Mouse (Mus musculus): ENCODE measurements at regions not wholly inside any gene's neighbourhood (a gene's known extent, or its start where the extent isn't known, plus 50 kb on each side); places are given as distances from the start of the nearest gene placed in this dataset.
"Not testable (repeated sequence)": the region's sequence is repeated elsewhere in the genome, so short reads cannot be mapped to it uniquely, and the experiment has no call there.

DNA sequence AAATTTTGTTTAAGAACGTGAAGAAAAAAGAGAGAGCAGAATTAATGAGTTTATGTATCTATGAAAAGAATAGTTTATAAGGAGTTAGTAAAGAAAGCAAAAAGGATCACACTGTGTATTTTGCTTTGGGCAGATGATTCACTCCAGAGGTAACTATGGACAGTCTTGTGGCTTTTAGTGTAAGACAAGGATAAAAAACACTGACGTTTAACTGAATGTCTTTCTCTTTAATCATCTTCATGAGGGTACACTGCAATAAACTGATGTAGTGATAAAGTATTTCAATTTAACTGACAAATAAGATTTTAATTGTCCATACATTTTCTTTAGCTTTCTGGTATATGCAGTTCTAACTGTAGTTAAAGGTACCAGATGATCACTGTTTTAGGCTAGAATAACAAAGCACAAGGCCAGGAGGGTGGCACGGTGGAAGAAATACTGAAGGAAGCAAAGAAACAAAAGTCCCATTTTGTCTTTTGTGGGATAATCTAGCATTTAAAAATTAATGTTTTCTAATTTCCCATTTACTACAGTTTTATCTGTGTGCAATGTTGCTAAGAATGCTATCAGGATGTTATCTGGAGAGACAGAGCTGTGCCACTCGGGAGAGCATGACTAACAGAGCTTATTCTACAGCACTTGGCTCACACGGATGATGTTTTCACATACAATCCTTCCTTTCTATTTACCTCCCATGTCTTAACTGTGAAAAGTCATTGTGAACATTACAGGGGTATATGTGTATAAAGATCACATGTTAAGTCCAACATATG, 232.4 kb upstream of the Tusc1 start:
- no peak for DNase-seq (ENCODE audit: low spot score)

DNA sequence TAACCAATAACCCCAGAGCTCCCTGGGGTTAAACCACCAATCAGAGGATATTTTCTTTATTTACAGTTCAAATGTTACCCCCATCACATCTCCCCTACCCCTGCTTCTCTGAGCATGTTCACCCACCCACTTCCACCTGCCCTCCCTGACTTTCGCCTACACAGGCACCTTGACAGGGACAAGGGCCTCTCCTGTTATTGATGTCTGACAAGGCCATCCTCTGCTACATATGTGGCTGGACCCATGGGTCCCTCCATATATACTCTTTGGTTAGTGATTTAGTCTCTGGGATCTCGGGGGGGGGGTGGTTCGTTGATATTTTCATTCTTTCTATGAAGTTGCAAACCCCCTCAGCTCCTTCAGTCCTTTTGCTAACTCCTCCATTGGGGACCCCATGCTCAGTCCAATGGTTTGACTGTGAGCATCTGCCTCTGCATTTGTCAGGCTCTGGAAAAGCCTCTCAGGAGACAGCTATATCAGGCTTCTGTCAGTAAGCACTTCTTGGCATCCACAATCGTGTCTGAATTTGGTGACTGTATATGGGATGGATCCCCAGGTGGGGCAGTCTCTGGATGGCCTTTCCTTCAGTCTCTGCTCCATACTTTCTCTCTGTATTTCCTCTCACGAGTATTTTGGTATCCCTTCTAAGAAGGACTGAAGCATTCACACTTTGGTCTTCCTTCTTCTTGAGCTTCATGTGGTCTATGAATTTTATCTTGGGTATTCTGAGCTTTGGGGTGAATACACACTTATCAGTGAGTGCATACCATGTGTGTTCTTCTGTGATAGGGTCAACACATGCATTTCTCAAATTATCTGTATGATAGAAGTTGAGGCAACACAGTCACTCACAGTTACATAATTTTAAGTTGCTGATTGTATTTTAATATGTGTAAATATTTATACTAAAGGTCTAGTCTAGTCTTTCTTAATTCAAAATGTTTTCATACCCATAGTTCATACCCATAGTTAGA, 220.8 kb upstream of the Tusc1 start:
- DNase-seq (ENCODE audit: low spot score), result no peak

DNA sequence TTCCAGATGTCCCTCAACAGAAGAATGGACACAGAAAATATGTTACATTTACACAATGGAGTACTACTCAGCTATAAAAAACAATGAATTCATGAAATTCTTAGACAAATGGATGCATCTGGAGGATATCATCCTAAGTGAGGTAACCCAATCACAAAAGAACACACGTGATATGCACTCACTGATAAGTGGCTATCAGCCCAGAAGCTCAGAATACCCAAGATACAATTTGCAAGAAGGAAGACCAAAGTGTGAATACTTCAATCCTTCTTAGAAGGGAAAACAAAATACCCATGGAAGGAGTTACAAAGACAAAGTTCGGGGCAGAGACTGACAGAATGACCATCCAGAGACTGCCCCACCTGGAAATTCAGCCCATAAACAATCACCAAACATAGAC, 219.9 kb upstream of the Tusc1 start:
- not testable (repeated sequence) for DNase-seq (ENCODE audit: low spot score)

DNA sequence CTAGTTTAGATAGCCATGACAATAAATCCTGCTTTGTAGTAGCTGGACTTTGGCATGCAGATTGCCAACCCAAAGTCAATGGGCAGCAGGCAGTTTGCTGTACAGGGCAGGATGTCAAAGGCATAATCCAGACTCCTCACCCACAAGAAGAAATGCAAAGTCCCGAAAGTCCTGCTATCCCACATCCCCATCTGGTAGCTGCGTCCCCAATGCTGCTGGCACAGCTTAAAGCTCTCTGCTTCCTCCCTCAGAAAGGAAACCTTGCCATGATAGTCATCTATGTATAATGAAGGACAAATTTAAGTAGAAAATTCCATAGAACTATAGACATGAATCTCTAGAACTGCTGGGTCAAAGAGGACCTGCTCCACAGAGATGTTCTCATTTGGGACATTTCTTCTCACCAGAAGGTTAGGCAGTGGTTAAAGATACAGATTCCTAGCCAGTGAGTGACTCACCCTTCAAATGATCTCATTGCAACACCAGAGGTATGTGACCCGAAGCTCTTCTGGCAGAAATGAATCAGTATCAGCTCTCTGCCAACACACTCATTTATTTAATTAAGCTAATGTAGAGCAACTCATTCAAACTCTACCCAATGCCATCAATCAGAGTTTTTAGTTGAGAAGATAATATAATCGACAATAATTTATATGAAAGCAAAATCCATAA, 217.3 kb upstream of the Tusc1 start:
- no peak for DNase-seq (ENCODE audit: low spot score)

DNA sequence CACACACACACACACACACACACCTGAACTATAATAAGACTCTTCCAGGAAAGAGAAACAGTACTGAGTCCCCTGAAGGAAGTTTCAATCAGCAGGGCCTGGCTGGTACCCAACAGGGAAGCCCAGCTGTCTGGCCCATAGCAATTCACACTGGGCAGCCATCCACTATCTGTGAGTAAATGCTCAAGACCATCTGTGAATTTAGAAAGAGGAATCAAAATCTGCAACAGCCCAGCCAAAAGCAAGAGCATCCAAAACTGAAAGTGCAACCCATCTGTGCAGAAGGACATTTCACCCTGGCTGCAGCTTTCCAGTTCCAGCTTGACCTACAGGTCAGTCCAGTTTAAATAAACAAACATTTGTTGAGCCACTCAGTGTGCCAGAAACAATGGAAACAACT, 215.8 kb upstream of the Tusc1 start:
- DNase-seq (ENCODE audit: low spot score), result peak; percentile 36

DNA sequence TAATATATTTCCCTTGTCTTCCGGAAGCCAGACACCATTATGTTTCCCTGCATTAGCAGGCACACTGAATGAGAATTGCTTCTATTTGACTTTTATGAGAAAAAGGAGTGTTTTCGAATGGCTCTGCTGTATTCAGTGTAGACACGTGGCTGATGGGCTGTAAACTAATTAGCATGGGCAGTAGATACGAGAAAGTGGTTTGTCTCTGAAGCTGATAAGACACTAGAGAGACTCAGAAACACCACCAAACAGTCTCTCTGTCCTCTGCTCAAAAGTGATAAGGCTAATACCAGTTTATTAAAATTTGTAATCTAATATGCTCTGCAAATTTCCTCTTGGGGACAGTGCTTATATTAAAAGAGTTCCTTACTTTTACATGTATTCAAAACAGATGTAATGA, 205.3 kb upstream of the Tusc1 start:
- no peak for DNase-seq (ENCODE audit: low spot score)

DNA sequence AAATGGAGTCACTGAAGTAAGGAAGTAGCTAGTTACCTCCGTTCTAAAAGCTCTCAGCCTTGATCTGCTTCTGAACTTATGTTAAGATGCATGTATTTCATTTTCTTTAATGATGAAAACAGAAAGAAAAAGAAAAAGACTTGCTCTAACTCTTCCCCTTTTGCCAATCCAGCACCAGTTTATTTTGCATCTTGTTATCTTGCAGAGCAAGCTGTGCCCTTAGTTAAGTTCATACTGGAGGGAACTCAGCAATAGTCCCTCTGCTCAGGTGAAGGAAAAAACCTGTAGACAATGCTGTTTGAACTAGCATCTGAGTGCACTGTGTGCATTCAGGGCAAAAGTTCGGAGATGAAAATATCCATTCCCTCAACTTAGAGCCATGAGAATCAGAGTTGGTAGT, 192.1 kb upstream of the Tusc1 start:
- DNase-seq (ENCODE audit: low spot score), result no peak

DNA sequence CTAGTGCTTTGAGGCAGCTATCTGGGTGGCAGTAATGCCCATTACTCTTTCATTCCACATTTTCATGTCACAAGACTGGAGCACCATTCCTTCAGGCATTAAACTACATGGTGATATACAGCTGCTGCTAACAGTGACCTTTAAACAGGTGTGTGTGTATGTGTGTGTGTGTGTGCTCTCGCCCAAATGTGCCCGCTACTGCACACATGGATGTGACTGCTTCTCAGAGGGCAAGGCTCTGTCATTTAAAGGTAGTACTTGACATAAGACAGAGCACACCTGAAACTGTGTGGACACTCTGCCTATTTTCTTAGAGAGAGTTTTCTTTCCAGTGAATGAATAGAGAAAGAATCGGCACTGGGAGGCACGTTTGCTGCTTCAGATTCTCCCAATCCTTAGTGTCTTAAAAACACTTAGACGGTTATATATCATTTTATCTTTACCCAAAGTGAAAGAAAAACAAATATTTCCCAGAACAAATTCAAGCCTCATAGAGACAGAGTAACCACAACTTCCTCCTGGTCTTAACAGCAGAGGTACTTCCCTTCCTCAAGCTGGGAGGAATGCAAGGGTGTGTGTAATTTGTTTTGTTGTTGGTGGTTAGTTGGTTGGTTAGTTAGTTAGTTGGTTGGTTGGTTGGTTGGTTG, 185.3 kb upstream of the Tusc1 start:
- no peak for DNase-seq (ENCODE audit: low spot score)

DNA sequence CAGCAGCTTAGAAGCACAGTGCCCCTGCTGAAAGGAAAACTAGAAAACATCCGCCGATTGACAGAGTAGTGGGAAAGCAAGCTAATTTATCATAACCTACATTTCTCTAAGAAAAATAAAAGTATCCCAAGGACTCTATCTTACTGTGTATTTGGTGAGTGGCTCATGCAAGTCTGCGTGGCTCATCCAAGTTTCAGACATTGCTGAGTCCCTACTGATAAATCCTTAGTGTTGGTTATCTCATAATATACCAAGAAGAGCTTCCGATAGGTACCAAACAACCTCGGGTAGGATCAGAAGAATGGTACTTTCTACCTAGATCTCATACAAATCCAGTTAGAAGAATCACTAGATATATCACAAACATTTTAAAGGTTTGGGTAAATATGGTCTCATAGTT, 183.6 kb upstream of the Tusc1 start:
- DNase-seq (ENCODE audit: low spot score), result no peak

DNA sequence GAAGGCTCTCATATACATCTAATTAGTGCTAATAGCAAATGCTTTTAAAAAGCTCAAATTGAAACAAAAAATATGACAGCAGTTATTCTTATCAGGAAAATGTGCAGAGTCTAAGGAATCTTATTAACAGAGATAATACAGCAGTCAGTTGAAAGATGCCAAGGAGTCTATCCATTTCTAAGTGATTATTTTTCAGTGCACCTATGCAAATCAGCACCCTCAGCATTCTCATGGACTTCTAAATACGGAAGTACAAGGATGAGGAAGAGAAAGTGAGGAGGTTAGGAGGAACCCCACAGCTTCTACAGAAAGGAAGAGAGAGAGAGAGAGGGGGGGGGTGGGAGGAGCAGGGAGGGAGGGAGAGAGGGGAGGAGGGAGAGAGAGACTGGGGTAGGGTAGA, 175.5 kb upstream of the Tusc1 start:
- DNase-seq (ENCODE audit: low spot score), result no peak

DNA sequence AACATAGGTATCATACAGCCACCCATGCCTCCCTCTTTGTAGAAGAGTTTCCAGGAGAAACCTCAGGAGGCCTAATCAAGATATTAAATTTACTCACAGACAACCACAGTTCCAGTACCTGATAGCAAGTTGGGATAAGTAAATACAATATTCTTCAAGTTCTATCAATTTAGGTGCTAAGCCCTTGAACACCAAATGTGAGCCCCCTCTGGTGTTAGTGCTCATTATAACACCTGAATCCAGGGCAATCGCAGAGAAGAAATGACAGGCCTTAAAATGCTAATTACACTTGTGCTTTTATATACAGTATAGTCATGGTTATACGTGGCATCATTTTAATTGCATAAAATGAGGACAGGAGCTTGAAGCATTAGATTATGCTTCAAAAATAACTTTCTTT, 161.6 kb upstream of the Tusc1 start:
- DNase-seq (ENCODE audit: low spot score), result no peak

DNA sequence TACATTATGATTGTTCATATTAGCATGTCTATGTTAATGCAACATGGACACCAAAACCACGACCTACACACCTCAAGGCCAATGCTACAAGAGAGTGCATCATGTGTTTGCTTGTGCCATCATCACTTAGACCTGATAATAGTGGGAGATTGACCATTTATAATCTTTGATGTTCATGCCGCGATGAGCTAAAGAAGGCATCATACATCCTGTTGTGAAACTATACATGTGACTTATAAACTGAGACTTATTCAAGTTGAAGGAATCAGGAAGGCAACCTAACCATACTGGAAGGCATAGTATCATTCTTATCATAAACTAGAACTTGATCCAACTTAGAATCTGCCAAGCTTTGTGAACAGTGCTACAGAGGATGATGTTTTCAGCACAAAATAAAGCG, 159.0 kb upstream of the Tusc1 start:
- DNase-seq (ENCODE audit: low spot score), result no peak

DNA sequence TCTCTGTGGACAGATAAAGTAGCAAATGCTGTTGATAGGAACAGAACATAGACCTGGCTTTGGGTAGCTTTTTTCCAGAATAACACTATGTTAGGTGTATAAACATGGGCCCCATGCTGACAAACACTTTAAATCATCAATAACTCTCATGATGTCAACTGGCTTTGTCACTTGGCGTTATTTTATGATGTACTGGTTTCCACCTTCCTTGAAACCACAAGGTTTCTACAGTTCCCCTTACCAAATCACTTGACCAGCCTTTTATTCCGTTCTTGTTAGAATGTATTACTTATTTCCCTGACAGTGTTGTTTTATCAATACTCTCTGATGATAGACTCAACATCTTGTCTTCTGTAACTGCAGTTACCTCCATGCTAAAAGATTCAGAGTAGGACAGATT, 158.6 kb upstream of the Tusc1 start:
- DNase-seq (ENCODE audit: low spot score), result no peak

DNA sequence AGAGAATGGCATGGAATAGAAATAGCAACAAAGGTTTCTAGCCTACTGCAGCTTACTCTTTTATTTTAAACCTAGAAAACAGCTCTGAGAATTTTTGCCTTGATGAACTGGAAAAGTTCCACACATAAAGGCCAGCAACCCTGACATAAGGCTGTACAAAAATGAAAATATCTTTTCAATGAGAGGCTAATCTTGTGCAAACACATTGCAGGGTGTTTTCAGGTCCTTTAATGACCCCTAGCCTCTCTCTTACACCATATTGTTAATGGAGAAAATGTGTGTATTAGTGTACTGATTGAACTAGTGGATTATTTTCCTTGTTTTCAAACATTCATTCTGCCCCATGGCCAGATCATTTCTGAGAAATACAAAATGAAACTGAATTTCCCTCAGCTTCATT, 158.0 kb upstream of the Tusc1 start:
- DNase-seq (ENCODE audit: low spot score), result no peak

DNA sequence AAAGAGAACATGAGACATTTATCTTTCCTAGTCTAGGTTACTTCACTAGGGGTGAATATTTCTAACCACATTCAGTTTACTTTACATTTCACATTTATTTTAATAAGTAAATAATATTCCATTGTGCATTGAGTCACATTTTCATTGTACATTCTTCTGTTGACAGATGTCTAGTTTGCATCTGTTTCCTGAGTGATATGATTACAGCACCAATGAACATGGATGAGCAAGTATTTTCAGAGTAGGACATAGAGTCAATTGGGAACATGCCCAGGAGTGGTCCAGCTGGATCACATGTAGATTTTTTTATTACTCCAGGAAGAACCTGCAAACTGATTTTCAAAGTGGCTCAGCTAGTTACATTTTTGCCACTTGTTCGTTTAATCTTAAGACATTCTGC, 153.3 kb upstream of the Tusc1 start:
- DNase-seq (ENCODE audit: low spot score), result no peak

DNA sequence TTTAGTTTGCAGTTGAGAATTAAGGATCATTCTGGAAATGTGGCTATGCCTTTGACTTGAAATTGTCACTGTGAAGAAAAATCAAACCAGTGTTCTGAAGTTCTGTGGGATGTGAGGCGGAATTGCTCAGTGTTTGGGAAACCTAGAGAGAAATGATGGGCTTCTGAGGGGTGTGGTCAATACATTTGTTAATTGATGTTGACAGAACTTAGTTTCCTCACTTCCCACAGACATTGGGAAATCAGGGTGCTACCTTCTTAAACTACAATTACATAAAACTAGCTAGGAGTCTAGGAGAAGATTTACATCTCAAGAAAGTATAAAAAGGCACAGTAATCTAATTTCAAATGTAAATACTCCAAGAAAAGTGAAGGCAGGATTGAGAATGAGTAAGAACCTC, 151.1 kb upstream of the Tusc1 start:
- DNase-seq (ENCODE audit: low spot score), result no peak

DNA sequence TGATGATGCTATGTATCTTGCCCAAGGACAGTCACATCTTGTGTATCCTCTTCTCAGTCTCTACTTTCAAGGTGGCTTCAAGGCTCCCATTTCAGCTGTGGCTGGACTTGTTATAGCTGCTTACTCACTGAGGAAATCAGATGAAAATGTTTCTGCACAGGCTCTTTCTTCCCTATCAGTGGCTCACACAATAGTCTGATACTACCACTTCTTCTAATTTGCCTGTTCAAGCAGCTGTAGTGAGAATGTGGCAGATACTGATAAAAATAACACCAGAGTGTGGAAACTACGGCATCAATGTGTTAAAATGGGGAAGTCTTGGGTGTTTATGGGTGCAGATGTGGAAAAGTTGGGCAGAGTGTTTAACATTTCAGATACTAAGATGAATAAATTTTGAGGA, 145.9 kb upstream of the Tusc1 start:
- DNase-seq (ENCODE audit: low spot score), result no peak

DNA sequence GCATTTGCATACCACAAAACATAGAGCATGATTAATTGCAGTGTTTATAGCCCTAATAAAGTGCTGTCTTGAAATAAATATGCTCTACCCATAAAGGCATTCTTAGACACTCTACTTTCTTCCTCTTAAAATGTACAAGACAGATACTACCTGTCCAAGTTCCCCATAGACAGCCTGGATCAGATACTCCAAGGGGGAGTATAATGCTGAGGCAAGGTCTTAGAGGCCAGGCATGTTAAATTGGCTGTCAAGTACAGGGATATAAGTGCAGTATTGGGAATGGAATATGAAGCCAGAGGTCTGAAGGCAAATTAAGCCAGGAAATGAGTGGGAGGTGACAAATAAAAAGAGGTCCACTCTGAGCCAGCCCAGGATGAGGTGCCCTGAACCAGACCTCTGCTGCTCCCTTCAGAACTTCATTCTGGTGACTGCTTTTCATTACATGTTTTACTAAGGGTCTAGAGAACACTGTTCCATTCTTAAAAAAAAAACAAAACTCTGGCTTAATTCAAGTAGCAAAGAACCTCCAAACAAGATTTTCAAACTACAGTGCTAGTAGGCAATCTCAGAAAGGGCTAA, 142.0 kb upstream of the Tusc1 start:
- no peak for DNase-seq (ENCODE audit: low spot score)

DNA sequence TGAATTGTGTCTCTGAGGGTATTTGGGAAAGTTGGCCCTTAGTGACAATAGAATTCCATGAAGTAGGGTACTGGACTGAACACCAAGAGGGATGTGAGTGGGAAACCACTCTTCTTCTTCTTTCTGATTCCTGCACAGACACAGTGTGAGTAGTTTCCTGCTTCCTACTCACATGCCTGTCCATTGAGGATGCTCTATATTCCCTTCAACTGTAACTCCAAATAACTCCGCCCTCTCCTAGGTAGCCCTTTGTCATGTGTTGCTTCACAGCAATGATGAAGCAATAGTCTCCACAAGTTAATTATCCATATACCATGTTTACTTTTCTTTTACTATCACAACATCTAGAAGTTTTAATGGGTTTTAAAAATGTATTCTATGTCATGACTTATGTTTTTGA, 132.7 kb upstream of the Tusc1 start:
- DNase-seq (ENCODE audit: low spot score), result no peak

DNA sequence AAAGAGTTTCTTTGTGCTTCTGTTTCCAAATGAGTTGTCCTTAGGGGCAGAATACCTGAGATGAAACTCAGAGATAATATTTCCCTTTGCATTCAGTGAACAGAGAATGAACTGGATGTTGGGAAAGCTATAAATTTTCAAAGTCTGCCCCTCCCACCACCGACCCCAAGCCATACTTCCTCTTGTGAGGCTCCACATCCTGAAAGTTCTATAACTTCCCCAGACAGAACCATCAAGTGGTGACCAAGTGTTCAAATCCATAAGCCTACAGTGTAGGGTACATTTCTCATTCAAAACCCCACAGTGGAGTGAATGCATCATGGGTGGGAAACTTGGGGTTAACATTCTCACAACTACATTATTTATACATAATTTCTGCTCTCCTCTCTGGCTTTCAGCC, 132.1 kb upstream of the Tusc1 start:
- DNase-seq (ENCODE audit: low spot score), result no peak

DNA sequence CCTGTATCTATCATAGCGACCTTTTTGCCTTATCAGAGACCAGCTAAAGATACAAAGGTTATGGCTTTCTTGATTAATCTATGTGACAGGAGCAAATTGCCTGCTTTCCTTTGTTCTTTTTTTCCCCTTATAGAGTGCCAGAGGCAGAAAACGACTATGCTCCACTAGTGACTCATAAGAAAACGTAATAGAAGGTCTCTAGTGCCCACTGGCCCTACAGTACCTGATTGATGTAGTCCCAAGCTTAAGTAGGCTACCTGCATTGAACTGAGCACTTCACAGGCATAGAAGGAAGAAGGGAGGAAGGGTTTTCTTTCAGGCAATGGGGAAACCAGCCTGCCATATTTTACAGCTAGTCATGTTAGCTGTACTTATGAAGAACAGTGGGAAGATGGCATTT, 116.0 kb upstream of the Tusc1 start:
- no peak for DNase-seq (ENCODE audit: low spot score)

DNA sequence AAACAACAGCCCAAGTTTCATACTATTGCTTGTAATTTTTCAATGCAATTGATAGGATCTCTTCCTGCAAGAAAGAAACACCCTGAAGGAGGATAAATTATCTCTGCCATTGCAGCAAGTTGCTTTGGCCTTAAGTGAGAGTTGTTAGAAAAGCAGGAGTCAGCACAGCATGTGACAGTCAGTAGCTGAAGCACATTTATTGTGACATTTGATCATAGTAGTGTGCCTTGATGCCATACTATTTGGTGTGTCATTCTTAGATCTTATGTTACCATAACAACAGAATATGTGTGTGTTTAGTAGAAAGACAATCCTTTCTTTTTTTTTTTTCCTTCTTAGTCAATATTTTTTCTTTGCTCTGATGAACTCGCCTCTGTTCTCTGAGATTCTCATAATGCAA, 115.5 kb upstream of the Tusc1 start:
- no peak for DNase-seq (ENCODE audit: low spot score)

All from left cerebral cortex, adult 11 months (tissue).